Mouse (Mus musculus) ES-Bruce4 (cell line): Measurements from ENCODE around the gene Apex1.

Experiments used
- CTCF ChIP-seq: IDR thresholded peaks from one replicate; pipeline ENCODE4 v1.8.1; 2011; ENCODE audit warnings: low read depth, low read length
- EP300 ChIP-seq: IDR thresholded peaks from 2 replicates; pipeline ENCODE4 v1.6.1; 2011; ENCODE audit warnings: low read depth, low read length; ENCODE audit not compliant: insufficient read depth
- POLR2A ChIP-seq: IDR thresholded peaks from one replicate; pipeline ENCODE4 v1.8.1; 2011; ENCODE audit warnings: low read length; ENCODE audit not compliant: insufficient read depth

- TF ChIP-seq CTCF: no peak
- no peak for TF ChIP-seq EP300
- no peak for TF ChIP-seq POLR2A
Measured at GRCm38 (mm10) chr14:50968216-50968980, 43.6 kb downstream of the Apex1 start.
